Mouse (Mus musculus) embryonic fibroblast, embryonic 13.5 days (primary cell): ENCODE data around the gene Itpk1.

Experiments
- CTCF ChIP-seq: IDR thresholded peaks from 2 replicates; pipeline ENCODE4 v1.5.1; 2011; ENCODE audit warnings: mild to moderate bottlenecking, control low read depth, low read length, moderate library complexity, borderline replicate concordance; ENCODE audit not compliant: insufficient read depth
- POLR2A ChIP-seq: IDR thresholded peaks from 2 replicates; pipeline ENCODE4 v1.6.1; 2011; ENCODE audit warnings: low read depth, mild to moderate bottlenecking, control low read depth, low read length, moderate library complexity

DNA sequence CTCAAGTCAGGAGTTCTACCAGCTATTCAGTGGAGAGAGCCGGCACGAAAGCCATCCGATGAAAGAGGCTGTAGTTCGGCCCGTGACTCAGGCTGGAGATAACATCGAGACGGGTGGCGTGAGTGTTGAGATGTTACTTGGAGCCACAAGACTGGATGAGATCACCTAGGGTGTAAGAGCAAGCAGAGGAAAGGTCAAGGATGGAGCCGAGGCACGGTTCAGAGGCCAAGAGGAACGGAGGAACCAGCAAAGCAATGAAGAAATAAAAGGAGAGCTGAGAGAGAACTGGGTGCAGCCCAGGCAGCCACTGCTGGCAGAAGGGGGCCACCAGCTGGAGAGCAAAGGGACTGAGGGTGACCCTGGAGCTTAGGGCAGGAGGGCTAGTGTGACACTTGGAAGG, 3.5 kb upstream of the Itpk1 start:
- TF ChIP-seq CTCF: no peak
- no peak for TF ChIP-seq POLR2A
